Mouse (Mus musculus) right cerebral cortex, adult 18-20 months (tissue): ENCODE results near the gene Cpa4.
A peak's percentile ranks its signal among the peaks of the same experiment; 100 is the strongest.

Source experiments
- DNase-seq: peaks from one replicate; pipeline ENCODE4 v3.0.0; 2022; ENCODE audit warnings: mixed read lengths

Gene Cpa4

GRCm38 (mm10) chr6:30568069-30568468 lies at the start of gene Cpa4:
Gene Cpa4 (plus strand): TSS chr6:30568369.
- no peak for DNase-seq

DNA sequence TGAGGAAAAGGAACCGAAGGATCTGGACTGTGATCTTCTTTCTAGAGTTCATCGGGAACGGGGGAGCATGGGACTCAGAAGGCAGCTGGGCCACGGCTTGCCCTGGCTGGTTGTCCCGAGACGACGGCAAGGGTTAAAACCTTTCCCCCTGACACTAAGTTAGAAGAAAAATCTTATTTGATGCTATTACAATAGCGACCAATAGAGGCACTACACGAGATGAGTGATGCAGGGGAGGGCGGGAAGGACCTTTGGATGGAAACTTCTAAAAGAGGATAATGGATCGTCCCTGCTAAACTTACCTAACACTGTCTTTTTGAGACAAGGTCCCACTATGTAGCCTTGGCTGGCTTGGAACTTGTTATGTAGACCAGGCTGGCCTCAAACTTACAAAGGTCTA lies 47.8 kb upstream of the Cpa4 start:
- DNase-seq = no peak

DNA sequence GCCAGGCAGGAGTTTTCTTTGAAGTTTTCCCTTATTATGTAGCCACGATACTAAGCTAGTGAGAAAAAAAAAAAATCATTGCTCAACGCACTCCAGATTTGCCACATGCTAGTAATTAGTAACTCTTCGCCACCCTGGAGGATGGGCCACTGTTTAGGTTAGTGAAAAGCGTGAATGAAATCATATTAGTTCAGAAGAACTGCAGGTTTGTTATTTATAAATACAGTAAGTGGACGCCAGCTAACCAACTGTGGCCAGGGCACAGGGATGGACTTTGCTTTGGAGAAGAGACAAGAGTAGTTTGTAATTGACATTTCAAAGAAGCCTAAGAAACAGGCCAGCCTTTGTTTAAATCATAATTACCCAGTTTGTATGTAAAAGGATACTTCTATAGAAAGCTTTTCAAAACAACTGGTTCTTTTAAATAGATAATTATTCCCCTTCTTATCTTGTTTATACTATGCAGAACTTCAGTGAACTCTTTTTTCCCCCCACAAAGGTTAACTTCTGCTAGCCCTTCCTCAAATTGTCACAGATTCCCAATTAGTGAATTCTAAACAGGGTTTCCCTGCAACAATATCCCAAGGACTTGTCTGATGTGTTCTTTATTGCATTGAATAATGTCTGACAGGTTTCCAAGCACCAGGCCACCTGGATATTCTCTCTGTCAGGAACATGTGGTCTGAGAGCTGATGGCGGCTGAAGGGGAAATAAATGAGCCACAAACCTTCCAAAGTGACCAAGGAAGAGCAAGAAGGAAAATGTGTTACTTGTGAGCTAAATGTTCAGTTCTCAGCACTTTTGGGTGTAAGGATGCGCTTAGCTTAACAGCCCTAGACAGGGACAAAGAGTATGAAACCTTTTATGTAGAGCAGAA lies 42.5 kb upstream of the Cpa4 start:
- DNase-seq = no peak

DNA sequence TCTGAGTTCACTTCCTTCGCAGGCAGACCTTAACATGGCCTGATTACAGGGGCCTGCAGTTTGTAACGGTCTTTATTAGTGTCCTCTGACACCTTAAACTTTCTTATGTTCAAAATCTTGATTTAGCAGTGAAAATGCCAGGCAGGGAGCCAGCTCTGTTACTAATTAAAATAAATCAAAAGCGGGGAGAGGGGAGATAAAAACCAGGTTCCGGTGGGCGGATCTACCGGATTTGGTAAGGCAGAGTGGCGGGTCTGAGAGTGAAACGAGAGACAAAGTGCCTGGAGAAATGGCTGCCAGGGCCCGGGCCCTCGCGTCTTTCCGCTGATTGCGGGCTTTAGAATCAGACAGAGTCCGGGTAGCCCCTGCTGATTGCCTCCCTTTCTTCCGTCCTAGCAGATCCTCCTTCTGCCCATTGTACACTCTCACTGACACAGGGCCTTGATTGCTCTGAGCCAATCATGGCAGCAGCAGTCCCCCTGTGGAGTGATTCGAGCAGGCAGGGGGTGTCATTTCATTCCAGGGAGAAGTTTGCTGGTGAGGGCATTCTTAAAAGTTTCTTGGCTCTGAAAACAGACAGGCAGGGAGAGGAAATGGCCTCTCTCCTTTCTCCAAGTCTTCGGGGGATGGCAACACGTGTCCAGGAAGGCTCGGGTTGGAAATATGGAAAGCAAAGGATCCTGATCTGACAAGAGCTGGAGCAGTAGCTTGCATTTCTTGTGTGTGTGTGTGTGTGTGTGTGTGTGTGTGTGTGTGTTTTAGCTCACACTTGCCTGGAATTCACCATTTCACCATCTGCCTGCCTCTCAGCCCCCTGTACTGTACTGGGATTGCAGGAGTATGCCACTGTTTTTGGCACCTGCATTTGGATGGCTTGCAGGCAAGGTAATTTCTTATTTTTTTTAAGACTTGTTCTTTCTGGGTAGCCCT lies 41.3 kb upstream of the Cpa4 start:
- no peak for DNase-seq

DNA sequence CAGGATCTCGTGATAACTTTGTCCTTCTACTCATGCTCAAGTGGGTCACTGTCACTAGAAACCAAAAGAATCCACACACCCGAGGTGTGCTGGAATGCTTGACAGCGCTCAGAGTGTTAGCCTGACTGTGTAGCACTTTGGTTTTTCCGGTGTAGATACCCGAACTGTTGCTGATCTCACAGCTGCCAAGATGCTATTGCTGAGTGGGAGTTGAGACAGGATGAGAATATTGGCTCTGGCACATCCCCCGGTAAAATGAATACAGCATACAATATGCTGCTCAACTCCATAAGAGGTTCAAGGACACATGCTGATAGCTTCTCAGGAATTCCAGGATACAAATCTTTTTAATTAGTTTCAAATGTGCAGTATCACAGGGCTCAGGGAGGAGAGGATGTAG lies 39.4 kb upstream of the Cpa4 start:
- peak; percentile 55 for DNase-seq

GRCm38 (mm10) chr6:30535340-30535739 lies 32.8 kb upstream of the Cpa4 start:
- DNase-seq = no peak

DNA sequence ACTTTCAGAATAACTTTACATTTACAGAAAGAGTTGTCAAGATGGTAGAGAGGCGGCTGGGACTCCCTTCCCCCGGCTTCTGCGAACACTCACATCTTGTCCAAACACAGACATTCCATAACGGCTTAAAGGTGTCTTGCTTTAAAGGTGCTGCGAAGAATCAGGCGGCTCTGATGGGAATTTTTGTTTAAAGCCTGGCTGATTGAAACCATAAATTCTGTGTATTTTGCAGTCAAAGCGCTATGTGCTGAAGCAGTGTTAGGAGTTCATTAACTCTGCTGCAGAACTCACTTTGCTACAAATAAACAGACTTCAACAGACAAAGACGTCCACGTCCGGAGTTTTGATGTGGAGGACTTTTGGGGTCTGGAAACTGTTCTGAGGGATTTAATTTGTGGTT lies 29.9 kb upstream of the Cpa4 start:
- peak; percentile 37 for DNase-seq

- no peak for DNase-seq
These were observed 29.4 kb upstream of the Cpa4 start for GRCm38 (mm10) chr6:30538800-30539199.

- no peak for DNase-seq
These were observed 27.0 kb upstream of the Cpa4 start, which contains the start of gene Cpa2 for GRCm38 (mm10) chr6:30541009-30541799. Gene Cpa2 (plus strand): TSS chr6:30541582.

DNA sequence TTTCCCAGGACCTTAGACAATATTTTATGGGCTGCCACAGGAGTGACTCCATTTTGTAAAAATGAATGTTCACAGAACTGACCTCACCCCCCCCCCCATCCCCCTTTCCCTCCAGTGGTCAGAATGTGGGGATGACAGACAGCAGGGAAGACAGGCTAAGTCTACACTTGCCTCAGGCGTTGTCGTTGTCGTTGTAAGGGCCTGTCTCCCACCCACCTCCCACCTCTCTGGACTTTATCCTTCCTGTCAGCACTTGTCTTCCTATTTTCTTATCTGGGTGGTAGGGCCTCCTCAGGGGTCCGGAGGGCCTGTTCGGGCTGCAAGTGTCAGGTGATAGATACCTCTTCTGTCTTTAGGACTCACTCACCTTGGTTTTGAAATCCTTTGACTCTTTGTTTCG lies 25.9 kb upstream of the Cpa4 start:
- DNase-seq = no peak

- no peak for DNase-seq
These were observed 25.1 kb upstream of the Cpa4 start for GRCm38 (mm10) chr6:30543077-30543476.

GRCm38 (mm10) chr6:30543851-30544250 lies 24.3 kb upstream of the Cpa4 start:
- DNase-seq = no peak

- DNase-seq = peak; percentile 62
These were observed 22.5 kb upstream of the Cpa4 start for GRCm38 (mm10) chr6:30545689-30546088.

DNA sequence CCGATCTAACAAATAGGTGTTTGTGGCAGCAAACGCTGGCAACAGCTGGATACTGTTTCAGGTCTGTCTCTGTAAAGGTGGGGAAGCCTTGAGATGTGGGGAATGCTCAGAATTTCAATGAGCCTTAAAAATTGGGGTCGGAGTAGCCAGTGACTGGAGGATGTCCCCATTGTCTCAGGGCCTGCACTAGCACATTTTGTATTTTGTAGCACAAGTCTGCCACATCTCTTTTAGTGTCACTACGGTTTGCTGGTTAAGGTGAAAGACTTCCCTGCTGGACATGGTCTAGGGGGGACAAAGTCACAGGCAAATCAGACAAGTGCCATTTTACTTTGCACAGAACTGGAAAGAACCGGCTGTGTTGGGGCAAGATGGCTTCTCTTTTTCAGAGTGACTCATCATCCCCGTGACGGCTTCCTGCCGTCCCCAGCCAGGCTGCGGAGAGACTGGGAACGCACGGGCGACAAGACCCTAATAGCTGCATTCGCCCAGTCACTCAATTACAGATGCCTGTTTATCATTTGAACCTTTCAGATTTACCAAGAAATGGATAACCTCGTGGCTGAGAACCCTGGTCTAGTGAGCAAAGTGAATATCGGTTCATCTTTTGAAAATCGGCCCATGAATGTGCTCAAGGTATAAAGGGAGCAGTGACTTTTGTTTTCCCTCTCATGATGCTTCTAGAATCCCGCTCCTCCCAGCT lies 21.4 kb upstream of the Cpa4 start:
- no peak for DNase-seq

DNA sequence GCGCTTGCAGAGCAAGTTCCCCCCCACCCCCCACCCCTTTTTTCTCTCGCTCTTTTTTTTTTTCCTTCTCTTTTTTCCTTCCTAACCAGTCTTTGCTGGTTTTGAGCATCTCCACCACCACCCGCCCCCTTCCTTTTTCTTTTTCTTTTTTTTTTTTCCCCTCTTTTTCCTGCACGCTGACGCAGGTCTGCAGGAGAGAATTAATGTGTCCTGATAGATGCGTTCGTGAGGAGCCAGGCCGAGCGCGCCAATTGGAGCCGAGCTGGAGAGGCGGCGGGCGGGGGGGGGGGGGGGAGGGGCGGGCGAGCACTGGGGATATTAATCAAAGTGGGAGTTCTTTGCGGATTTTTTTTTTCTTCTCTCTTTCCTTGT lies 20.9 kb upstream of the Cpa4 start:
- DNase-seq = no peak

DNA sequence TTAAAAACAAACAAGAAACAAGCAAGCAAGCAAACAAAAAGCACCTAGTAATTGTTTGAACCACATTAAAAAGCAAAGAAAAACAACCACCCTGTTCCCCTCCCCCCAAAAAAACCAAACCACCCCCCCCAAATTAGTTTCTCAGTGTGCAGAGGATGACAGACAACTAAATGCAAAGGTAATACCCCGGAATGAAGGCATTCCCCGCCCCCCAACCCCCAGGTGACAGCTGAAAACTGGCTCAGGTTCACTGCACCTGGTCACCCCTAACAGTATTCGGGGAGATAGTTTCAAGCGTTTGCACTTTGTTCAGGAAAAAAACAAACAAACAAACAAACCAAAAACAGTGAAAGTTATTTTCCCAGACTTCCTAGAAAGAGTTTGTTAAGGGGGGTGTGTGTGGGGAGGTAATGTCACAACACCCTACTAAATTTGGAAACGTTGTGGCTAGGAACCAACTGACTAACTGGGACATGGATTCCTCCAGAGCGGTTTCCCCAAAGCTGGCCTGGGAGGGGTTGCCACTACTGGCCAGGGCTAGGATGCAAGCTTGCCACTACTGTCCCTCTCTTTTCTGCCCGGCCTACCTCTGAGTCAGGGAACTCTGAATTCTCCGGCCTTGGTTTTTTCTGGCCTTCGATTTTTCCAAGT lies 20.4 kb upstream of the Cpa4 start:
- no peak for DNase-seq

DNA sequence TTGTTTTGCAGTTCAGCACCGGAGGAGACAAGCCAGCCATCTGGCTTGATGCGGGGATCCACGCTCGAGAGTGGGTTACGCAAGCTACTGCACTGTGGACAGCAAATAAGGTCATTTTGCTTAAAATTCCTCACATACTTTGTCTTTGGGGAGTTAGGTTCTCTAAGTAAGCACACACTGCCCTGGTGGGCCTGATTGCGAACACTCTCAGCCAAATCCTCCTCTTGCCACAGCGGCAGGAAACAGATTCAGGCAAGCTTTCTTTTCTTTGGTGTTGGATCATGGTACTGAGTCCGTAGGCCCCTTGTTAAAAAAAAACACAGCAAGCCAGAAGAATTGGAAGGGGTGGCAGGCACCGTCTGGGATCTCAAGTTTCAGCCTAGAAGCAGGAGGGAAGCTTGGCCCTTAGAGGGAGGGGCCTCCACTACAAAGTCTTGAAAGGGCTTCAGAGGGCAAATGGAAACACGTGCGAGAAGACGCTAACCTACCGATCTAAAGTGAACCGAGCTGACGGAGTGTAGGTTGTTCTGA lies 18.9 kb upstream of the Cpa4 start:
- no peak for DNase-seq

DNA sequence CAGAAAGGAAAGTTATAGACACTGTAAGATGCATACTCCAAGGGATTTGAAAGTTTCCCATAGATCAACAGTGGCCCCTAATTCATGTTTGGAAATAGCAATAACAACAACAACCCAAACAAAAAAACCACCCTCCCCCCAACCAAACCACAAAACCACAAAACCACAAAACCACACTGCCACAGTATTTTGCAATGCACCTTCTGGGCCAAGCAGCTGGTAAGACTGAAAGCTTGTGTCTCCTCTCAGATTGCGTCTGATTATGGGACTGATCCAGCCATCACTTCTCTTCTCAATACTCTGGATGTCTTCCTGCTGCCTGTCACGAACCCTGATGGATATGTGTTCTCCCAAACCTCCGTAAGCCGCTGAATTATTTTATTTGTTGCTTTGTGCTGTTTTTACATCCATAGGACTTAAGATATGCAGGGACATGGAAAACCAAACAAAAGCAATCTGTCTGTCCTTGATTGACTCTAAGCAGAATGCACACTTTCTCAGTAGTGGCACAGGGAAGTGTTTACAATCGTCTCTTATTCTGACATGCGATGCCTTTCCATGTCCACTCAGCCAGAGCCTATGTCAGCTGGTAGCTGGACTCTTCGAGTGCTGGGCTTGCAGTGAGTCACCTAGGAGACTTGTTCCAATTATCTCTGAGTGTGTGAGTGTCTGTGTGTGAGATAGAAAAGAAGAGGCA lies 17.5 kb upstream of the Cpa4 start:
- DNase-seq = no peak

GRCm38 (mm10) chr6:30551193-30551515 lies 17.0 kb upstream of the Cpa4 start:
- no peak for DNase-seq

- DNase-seq = no peak
These were observed 16.3 kb upstream of the Cpa4 start for GRCm38 (mm10) chr6:30551644-30552580.
